Mouse (Mus musculus) midbrain, embryonic 15.5 days (tissue): ENCODE results near the gene Ccl5. TPM values are rescaled to one million over a fixed set of nuclear protein-coding genes. Genes with fewer than 3 reads are reported as not detected.

Source experiments
- polyA plus RNA-seq: library from polyadenylated mRNA; unstranded; fragments of >200 nt; fragmentation: Nextera tagmentation; extraction: Ambion mirVana; gene quantifications from 2 replicates; pipeline ENCODE4 v1.2.1, GENCODE M21; 2015

The Ccl5 gene
- polyA plus RNA-seq, 1 experiment from 2014 or later, result not detected

Other genes with a start within 250 kb of the Ccl5 start
- 0.08 TPM in 1 of 2 replicates, not detected in the other for gene Slfn14, start 243.8 kb downstream of the Ccl5 start, polyA plus RNA-seq
- 118 and 127 TPM in 2 replicates for gene Ap2b1, start 231.5 kb downstream of the Ccl5 start, polyA plus RNA-seq
- gene Pex12, start 227.9 kb downstream of the Ccl5 start, polyA plus RNA-seq, result 18.4 and 18.6 TPM in 2 replicates
- 43.2 and 45.6 TPM in 2 replicates for gene Rasl10b, start 121.4 kb downstream of the Ccl5 start, polyA plus RNA-seq
- 0.36 and 0.54 TPM in 2 replicates for gene Gas2l2, start 101.1 kb downstream of the Ccl5 start, polyA plus RNA-seq
- gene 1700020L24Rik, start 92.8 kb downstream of the Ccl5 start, polyA plus RNA-seq, result 0.68 and 0.70 TPM in 2 replicates
- 2.9 and 3.4 TPM in 2 replicates for gene Mmp28, start 67.4 kb downstream of the Ccl5 start, polyA plus RNA-seq
- gene Taf15, start 57.4 kb downstream of the Ccl5 start, polyA plus RNA-seq, result 12.2 and 12.6 TPM in 2 replicates
- gene Heatr9, start 8.3 kb downstream of the Ccl5 start, polyA plus RNA-seq, result not detected in 2 replicates
- 1.6 and 2.2 TPM in 2 replicates for gene Ccl9, start 48.1 kb upstream of the Ccl5 start, polyA plus RNA-seq
- 2.1 and 3.5 TPM in 2 replicates for gene Ccl6, start 62.6 kb upstream of the Ccl5 start, polyA plus RNA-seq
- gene Rpl9-ps1, start 115.1 kb upstream of the Ccl5 start, polyA plus RNA-seq, result not detected in 2 replicates
- 1.3 and 1.6 TPM in 2 replicates for gene Ccl3, start 118.8 kb upstream of the Ccl5 start, polyA plus RNA-seq
- gene Ccl4, start 132.1 kb upstream of the Ccl5 start, polyA plus RNA-seq, result 0.56 TPM in 1 of 2 replicates, not detected in the other
- gene Wfdc17, start 173.5 kb upstream of the Ccl5 start, polyA plus RNA-seq, result 0.35 and 0.96 TPM in 2 replicates
- gene Wfdc18, start 178.5 kb upstream of the Ccl5 start, polyA plus RNA-seq, result not detected in 2 replicates
- gene Wfdc21, start 216.4 kb upstream of the Ccl5 start, polyA plus RNA-seq, result not detected in 2 replicates
- gene Heatr6, start 223.2 kb upstream of the Ccl5 start, polyA plus RNA-seq, result 41.0 and 42.3 TPM in 2 replicates